ENCODE assay signal across 8 mouse cellular contexts in the genomic region with DNA sequence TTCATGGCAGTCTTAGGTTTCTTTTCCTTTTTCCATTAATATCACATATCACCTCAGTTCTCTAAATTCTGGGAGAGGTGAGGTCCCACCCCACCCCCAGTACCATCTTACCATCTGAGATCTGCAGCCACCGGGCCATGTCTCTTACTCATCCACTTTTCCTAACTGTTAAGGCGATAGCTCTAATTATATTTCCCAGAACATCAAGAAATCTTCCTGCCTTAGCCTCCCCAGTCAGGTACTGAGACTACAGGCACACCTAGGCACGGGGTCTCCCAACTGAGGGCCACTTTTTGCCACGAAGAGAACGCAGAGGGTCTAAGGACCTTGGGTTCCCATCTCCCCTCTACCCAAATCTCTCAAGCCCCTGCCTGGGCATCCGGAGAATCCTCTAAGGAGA. TPM values are rescaled to one million over a fixed set of nuclear protein-coding genes. Genes with fewer than 3 reads are reported as not detected.
DNase-seq lines count a peak whose midpoint lies in the region; ATAC-seq and TF ChIP-seq lines count a peak whose summit lies in the region.

No protein-coding gene starts in this region.

- H3K4me2 ChIP-seq in lung, embryonic 14.5 days: peak overlapping the region; percentile 64
- peak overlapping the region; percentile 88 for H3K4me2 ChIP-seq in limb, embryonic 13.5 days (replicated peaks)
- peak overlapping the region; percentile 78 for H3K4me2 ChIP-seq in neural tube, embryonic 12.5 days (replicated peaks)

- no peak for TF ChIP-seq POLR2A in lung, adult 2 months (IDR thresholded peaks at IDR 0.05; ENCODE audit: borderline replicate concordance, extremely low read depth, low read depth, low read length)

- H3K4me1 ChIP-seq in lung, embryonic 14.5 days (ENCODE audit: insufficient read depth): peaks cover 5% of the 10 kb centered on the region
- H3K4me1 ChIP-seq in lung, adult 2 months (ENCODE audit: control insufficient read depth, insufficient read depth, low read length): peaks cover 6% of the 10 kb centered on the region
- peaks cover 11% of the 10 kb centered on the region for H3K4me1 ChIP-seq in forebrain, embryonic 10.5 days
- H3K4me1 ChIP-seq in limb, embryonic 13.5 days: peaks cover 10% of the 10 kb centered on the region
- peaks cover 7% of the 10 kb centered on the region for H3K4me1 ChIP-seq in neural tube, embryonic 12.5 days

- H3K27me3 ChIP-seq in lung, embryonic 14.5 days (ENCODE audit: insufficient read depth, low read length): no peaks in the 10 kb centered on the region
- H3K27me3 ChIP-seq in forebrain, embryonic 10.5 days (ENCODE audit: poor library complexity, severe bottlenecking): peaks cover 25% of the 10 kb centered on the region
- H3K27me3 ChIP-seq in limb, embryonic 13.5 days: 0 out of 2 replicates have a peak, but pooled peaks cover 8% of the 10 kb centered on the region
- peaks cover 10% of the 10 kb centered on the region for H3K27me3 ChIP-seq in neural tube, embryonic 12.5 days (replicated peaks)

- TF ChIP-seq CTCF in lung, embryonic 14.5 days (IDR thresholded peaks at IDR 0.05; ENCODE audit: low read depth): no peak
- no peak for TF ChIP-seq CTCF in lung, adult 2 months (IDR thresholded peaks at IDR 0.05; ENCODE audit: insufficient read depth, low read length)

- H3K36me3 ChIP-seq in lung, embryonic 14.5 days (ENCODE audit: insufficient read depth): no peaks in the 10 kb centered on the region
- peaks cover 4% of the 10 kb centered on the region for H3K36me3 ChIP-seq in forebrain, embryonic 10.5 days (replicated peaks)
- peaks cover 4% of the 10 kb centered on the region for H3K36me3 ChIP-seq in limb, embryonic 13.5 days
- 0 out of 2 replicates have a peak, but pooled peaks cover 4% of the 10 kb centered on the region for H3K36me3 ChIP-seq in neural tube, embryonic 12.5 days

- 69% methylated on average over 6 of the region's 6 CpGs for WGBS in lung, embryonic 14.5 days
- WGBS in lung, adult 2 months: 75% methylated on average over 6 of the region's 6 CpGs
- WGBS in forebrain, embryonic 10.5 days: 72% methylated on average over 6 of the region's 6 CpGs
- WGBS in limb, embryonic 13.5 days: 78% methylated on average over 6 of the region's 6 CpGs
- WGBS in neural tube, embryonic 12.5 days: 81% methylated on average over 6 of the region's 6 CpGs

- H3K4me3 ChIP-seq in lung, embryonic 14.5 days (ENCODE audit: low read depth, low read length): peak overlapping the region; percentile 32
- H3K4me3 ChIP-seq in lung, adult 2 months (replicated peaks; ENCODE audit: extremely low read depth, low read depth, low read length): no peak overlapping the region
- peak overlapping the region; percentile 53 for H3K4me3 ChIP-seq in forebrain, embryonic 10.5 days
- H3K4me3 ChIP-seq in limb, embryonic 13.5 days: peak overlapping the region; percentile 42; the same call in 1 of the 2 replicates
- H3K4me3 ChIP-seq in neural tube, embryonic 12.5 days: no peak overlapping the region

- peak overlapping the region; percentile 50 for H3K9ac ChIP-seq in lung, embryonic 14.5 days
- peak overlapping the region; percentile 66; the same call in 1 of the 2 replicates for H3K9ac ChIP-seq in limb, embryonic 13.5 days
- H3K9ac ChIP-seq in neural tube, embryonic 12.5 days: no peak overlapping the region

- no peak for ATAC-seq in lung, embryonic 14.5 days (ENCODE audit: insufficient read depth)
- no peak for ATAC-seq in limb, embryonic 13.5 days (ENCODE audit: low FRiP score, low read depth)
- ATAC-seq in neural tube, embryonic 12.5 days (ENCODE audit: low FRiP score, low read depth): no peak
- no peak for ATAC-seq in cerebellum, adult (ENCODE audit: insufficient number of reproducible peaks, low FRiP score, low TSS enrichment)

- no peak for DNase-seq in lung, embryonic 14.5 days
- no peak for DNase-seq in lung, adult 2 months
- DNase-seq in forebrain, embryonic 10.5 days (ENCODE audit: extremely low spot score, low spot score): no peak
- DNase-seq in yolk sac, embryonic 10.5 days (ENCODE audit: low spot score): no peak
- no peak for DNase-seq in layer of hippocampus, adult 9-10 months (ENCODE audit: low spot score)

- no peaks in the 10 kb centered on the region for H3K9me3 ChIP-seq in lung, embryonic 14.5 days (ENCODE audit: low read depth, low read length)
- no peaks in the 10 kb centered on the region for H3K9me3 ChIP-seq in forebrain, embryonic 10.5 days
- H3K9me3 ChIP-seq in limb, embryonic 13.5 days: no peaks in the 10 kb centered on the region
- no peaks in the 10 kb centered on the region for H3K9me3 ChIP-seq in neural tube, embryonic 12.5 days

- peak overlapping the region; percentile 38; the same call in 1 of the 2 replicates for H3K27ac ChIP-seq in lung, embryonic 14.5 days (ENCODE audit: low read depth)
- peak overlapping the region; percentile 69 for H3K27ac ChIP-seq in forebrain, embryonic 10.5 days
- H3K27ac ChIP-seq in limb, embryonic 13.5 days: no peak overlapping the region
- no peak overlapping the region for H3K27ac ChIP-seq in neural tube, embryonic 12.5 days

RNA-seq across cellular contexts. Expression of gene Mfsd2b, which starts 0.6 kb away (rescaled TPM):
- polyA plus RNA-seq in lung, embryonic 14.5 days (2014; fragmentation: Nextera tagmentation; extraction: Ambion mirVana): 2.6 and 2.9 TPM in 2 replicates
- polyA plus RNA-seq in lung, adult 2 months (2012; rRNA removed): 2.5 and 4.1 TPM in 2 replicates
- 3.7 and 4.8 TPM in 2 replicates for polyA plus RNA-seq in forebrain, embryonic 10.5 days (2016; fragmentation: Nextera tagmentation; extraction: Ambion mirVana)
- 1.6 and 2.3 TPM in 2 replicates for polyA plus RNA-seq in limb, embryonic 13.5 days (2015; fragmentation: Nextera tagmentation; extraction: Ambion mirVana)
- 3.5 and 4.5 TPM in 2 replicates for polyA plus RNA-seq in neural tube, embryonic 12.5 days (2016; fragmentation: Nextera tagmentation; extraction: Ambion mirVana)

RNA-seq across cellular contexts. Expression of gene Wdcp, which starts 30.4 kb away (rescaled TPM):
- 16.4 and 17.5 TPM in 2 replicates for polyA plus RNA-seq in lung, embryonic 14.5 days (2014; fragmentation: Nextera tagmentation; extraction: Ambion mirVana)
- polyA plus RNA-seq in lung, adult 2 months (2012; rRNA removed): 5.2 and 6.0 TPM in 2 replicates
- 28.6 and 29.3 TPM in 2 replicates for polyA plus RNA-seq in forebrain, embryonic 10.5 days (2016; fragmentation: Nextera tagmentation; extraction: Ambion mirVana)
- polyA plus RNA-seq in limb, embryonic 13.5 days (2015; fragmentation: Nextera tagmentation; extraction: Ambion mirVana): 21.5 and 26.5 TPM in 2 replicates
- polyA plus RNA-seq in neural tube, embryonic 12.5 days (2016; fragmentation: Nextera tagmentation; extraction: Ambion mirVana): 17.0 and 21.2 TPM in 2 replicates

RNA-seq across cellular contexts. Expression of gene Fkbp1b, which starts 32.1 kb away (rescaled TPM):
- polyA plus RNA-seq in lung, embryonic 14.5 days (2014; fragmentation: Nextera tagmentation; extraction: Ambion mirVana): 9.4 and 10.0 TPM in 2 replicates
- 11.3 and 14.4 TPM in 2 replicates for polyA plus RNA-seq in lung, adult 2 months (2012; rRNA removed)
- 4.3 and 6.2 TPM in 2 replicates for polyA plus RNA-seq in forebrain, embryonic 10.5 days (2016; fragmentation: Nextera tagmentation; extraction: Ambion mirVana)
- 14.0 and 14.8 TPM in 2 replicates for polyA plus RNA-seq in limb, embryonic 13.5 days (2015; fragmentation: Nextera tagmentation; extraction: Ambion mirVana)
- 39.2 and 56.7 TPM in 2 replicates for polyA plus RNA-seq in neural tube, embryonic 12.5 days (2016; fragmentation: Nextera tagmentation; extraction: Ambion mirVana)

RNA-seq across cellular contexts. Expression of gene Ubxn2a, which starts 34.0 kb away (rescaled TPM):
- 21.2 and 27.0 TPM in 2 replicates for polyA plus RNA-seq in lung, embryonic 14.5 days (2014; fragmentation: Nextera tagmentation; extraction: Ambion mirVana)
- polyA plus RNA-seq in lung, adult 2 months (2012; rRNA removed): 5.9 and 6.3 TPM in 2 replicates
- polyA plus RNA-seq in forebrain, embryonic 10.5 days (2016; fragmentation: Nextera tagmentation; extraction: Ambion mirVana): 22.1 and 25.4 TPM in 2 replicates
- polyA plus RNA-seq in limb, embryonic 13.5 days (2015; fragmentation: Nextera tagmentation; extraction: Ambion mirVana): 25.4 and 25.8 TPM in 2 replicates
- polyA plus RNA-seq in neural tube, embryonic 12.5 days (2016; fragmentation: Nextera tagmentation; extraction: Ambion mirVana): 33.5 and 35.4 TPM in 2 replicates

RNA-seq across cellular contexts. Expression of gene Atad2b, which starts 43.6 kb away (rescaled TPM):
- 19.0 and 20.4 TPM in 2 replicates for polyA plus RNA-seq in lung, embryonic 14.5 days (2014; fragmentation: Nextera tagmentation; extraction: Ambion mirVana)
- polyA plus RNA-seq in lung, adult 2 months (2012; rRNA removed): 8.7 and 17.2 TPM in 2 replicates
- polyA plus RNA-seq in forebrain, embryonic 10.5 days (2016; fragmentation: Nextera tagmentation; extraction: Ambion mirVana): 11.3 and 12.7 TPM in 2 replicates
- polyA plus RNA-seq in limb, embryonic 13.5 days (2015; fragmentation: Nextera tagmentation; extraction: Ambion mirVana): 11.3 and 11.8 TPM in 2 replicates
- 23.6 and 25.9 TPM in 2 replicates for polyA plus RNA-seq in neural tube, embryonic 12.5 days (2016; fragmentation: Nextera tagmentation; extraction: Ambion mirVana)

Comparison
In these comparisons a context has a peak if more than half of its experiments do, and no peak if none do; other contexts are left out.
1. H3K4me3 ChIP-seq: peak in lung, embryonic 14.5 days (single experiment), forebrain, embryonic 10.5 days (single experiment) and limb, embryonic 13.5 days (single experiment); none in lung, adult 2 months (single experiment) and neural tube, embryonic 12.5 days (single experiment).
2. H3K27ac ChIP-seq: peak in lung, embryonic 14.5 days (single experiment) and forebrain, embryonic 10.5 days (single experiment); none in limb, embryonic 13.5 days (single experiment) and neural tube, embryonic 12.5 days (single experiment).
3. Peak in every context shown above with its lines, with median percentiles within 50 percentile points of each other: H3K4me2 ChIP-seq.